Mouse (Mus musculus) neural tube, embryonic 10.5 days (tissue): ENCODE measurements at regions not wholly inside any gene's neighbourhood (a gene's known extent, or its start where the extent isn't known, plus 50 kb on each side); places are given as distances from the start of the nearest gene placed in this dataset.

Source experiments
- DNase-seq: peaks from one replicate; pipeline ENCODE4 v3.0.0-alpha.2; 2017; ENCODE audit warnings: low spot score; ENCODE audit errors: extremely low spot score

DNA sequence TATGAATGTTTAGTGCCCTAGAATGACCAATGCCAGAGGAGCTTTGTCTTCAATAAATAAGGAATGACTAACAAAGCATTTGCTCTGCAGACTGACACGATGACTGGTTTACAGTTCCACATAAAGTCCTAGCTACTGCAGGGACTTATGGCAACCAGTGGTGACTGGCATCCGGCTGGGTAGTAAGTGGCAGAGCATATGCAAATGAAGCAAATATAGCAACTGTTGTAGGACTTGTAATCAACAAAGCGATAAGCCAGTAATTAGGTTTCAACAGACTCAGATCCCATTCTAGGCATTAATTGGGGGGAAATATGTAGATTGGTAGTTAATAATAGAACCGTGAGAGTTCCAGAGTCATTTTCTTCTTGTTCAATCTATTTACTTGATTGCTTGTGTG is 379.2 kb upstream of the Sptlc3 start:
- no peak for DNase-seq

DNA sequence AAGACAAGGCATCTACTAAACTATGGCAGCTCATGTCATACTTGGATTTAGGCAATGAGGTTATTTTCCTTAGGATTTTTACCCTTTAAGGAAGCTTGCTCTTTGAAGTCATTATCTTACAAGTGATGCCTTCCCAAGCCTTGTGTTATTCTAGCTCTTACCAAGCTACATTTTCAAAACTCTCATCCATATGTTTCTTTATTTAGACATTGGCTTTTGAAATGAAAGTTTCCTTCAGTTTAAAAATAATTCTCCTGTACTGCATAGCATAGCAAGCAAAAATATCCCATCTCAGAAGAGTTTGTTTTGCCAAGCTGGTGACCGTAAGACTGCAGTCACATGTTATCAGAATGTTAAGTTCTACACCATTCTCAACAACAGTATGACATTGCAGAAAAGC is 372.8 kb upstream of the Sptlc3 start:
- DNase-seq, result no peak

DNA sequence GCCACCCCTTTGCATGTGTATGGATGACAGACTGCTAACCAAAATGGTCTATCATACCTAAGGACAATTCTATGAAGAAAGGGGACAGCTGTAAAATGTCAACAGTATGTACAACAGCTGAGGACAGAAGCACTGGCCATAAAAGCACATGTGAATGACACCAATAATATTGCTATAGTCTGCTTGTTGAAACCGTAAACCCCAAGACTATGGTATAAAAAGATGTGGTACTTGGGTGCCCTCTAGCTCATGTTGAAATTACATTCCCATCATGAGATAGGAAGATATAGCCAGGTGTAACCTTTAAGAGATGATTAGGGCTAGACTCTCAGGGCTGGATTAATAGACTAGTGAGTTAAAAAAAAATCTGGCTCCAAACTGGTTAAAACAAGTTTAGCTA is 361.6 kb upstream of the Sptlc3 start:
- no peak for DNase-seq

DNA sequence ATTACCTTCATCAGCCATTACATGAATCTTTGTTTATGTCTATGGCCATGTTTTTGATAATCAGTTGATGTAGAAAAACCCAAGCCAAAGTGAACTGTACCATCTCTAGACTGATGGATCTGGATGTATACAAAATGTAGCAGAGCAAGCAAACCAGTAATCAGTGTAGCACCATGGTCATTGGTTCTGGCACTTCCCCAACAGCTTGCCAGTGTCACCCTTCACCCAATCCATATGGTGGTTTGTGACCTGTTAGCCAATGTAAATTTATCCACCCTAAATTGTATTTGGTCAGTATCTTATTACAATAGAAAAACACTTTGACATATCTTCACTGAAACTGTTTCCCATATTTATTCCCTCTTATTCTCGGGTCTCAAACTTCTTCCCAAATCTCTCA is 346.7 kb upstream of the Sptlc3 start:
- no peak for DNase-seq

DNA sequence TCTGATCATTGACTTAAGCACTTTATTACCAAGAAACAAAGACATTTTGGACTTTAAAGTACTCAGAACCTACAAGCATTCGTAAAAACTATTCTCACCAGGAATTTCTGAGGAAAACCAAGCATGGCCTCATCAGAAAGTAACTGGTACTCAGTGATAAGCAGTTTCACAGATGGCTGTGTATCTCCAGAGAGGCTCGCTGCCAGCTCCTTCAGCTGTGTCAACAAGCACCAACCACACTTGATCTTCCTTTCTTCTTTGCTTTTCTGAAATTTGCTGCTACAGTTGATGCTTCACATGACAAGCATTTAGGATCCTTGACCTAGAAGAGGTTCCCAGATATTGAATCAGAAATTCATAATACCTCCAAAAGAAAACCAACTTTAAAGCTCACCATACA is 314.1 kb upstream of the Sptlc3 start:
- no peak for DNase-seq

DNA sequence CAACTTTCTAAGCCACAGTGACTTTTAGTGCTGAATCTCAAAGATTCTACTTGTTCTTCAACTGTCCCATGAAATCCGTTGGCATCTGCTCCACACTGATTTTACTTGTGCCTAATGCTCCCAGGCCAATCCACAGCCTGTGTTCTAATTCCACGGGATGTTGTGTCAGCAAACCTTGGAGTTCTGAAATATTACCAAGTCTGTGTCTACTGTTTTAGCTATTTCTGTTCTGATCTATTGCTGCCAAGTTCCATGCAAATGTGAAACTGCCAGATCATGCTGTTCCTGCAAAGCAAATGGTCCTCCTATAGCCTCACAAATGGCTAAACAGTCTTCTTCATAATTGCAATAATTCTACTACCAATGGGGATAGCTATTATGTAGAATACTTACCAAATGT is 295.4 kb upstream of the Sptlc3 start:
- no peak for DNase-seq

DNA sequence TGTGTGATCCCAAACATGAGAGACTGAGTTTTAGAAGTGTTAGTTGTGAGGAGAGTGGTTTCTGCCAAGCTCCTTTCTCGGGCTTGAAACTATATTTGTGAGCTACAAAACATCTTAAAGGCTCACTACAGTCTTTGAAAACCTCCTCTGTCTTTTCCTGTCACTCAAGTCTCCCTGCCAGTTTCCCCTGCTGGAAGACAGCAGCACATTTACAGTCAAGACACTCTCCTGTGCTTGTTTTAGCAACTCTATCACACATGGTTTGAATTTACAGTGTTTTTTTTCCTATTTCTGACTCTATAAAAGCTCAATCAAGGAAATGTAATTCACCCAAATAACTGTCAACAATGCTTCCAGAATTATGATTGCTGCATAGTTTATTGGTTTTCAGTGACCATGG is 286.1 kb upstream of the Sptlc3 start:
- DNase-seq, result no peak

DNA sequence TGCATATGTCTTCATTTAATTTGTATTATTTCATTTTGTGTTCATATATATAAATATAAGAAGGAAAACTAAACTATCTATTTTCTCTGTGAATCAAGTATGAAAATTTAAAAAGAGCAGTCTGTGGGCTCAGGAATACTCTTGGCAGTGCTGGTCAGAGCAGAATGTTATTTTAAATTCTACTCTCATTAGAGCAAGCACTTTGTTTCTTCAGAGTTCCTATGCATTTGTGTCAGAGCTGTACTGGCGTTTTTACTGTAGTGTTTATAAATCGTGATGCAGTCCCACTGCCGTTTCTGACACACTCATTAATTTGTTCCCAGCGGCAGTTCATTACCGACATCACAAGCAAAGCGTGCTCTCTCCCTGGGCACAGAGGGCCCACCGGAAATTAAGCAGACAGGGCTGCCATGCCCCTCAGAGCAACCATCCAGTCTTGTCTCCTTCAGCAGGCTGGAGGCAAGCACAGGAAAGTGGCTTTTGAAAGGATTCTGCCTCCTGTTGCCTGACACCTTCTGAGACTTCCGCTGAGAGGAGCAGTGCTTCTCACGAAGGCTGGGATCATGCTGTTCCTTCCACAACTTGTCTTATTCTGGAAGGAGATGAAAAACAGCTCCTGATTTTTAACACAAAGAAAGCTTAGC is 272.8 kb upstream of the Sptlc3 start:
- peak; percentile 14 for DNase-seq

DNA sequence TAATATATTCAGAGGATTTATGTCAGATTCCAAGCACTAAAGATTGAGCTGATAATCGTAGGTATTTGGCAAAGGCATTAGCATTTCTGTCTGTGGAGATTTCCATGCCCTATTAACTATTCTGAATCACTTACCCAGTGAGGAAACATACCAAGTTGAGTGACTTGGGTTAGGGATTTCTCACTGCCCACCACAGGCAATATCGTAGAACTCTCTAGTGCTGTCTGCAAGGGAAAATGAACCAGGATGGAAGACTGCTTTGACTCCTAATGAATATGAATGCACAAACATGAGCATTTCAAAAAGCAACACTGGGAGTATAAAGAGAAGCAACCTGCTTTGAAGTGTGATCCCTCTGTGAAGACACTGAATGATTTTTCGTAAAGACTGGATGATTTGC is 263.3 kb upstream of the Sptlc3 start:
- no peak for DNase-seq

DNA sequence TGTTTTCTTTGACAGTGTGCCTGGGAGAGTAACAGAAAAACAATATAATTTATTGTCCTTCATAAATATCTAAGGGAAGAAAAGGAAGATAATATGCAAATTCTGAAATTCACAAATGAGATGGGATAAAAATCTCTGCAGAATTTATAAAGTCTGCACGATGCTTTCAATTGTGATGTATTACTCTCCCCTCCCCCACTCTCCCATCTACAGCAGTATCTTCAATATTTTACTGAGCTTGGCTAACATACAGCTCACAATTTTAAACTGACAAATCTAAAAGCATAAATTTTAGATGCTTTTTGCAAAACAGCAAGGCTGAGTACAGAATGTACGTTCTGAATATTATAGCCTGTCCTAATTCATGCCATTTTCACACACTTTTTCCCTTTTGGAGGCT is 243.6 kb upstream of the Sptlc3 start:
- DNase-seq, result no peak

DNA sequence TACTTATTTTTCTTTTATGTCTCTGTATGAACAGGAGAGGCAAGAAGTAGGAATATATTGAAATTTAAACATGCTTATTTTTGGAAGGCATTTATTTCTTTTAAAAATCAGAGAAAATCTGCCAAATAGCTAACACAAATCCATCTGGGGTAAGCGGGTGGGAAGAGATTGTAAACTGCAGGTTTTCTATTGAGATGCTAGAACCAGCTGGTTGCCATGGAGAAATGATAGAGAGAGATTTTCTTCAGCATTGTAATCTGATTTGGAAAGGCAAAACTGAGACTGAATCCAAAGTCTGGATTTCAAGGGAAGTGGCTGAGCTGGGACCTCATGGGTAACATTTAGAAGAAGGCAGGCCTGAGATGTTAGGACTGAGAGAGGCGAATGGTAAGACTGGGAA is 226.6 kb upstream of the Sptlc3 start:
- no peak for DNase-seq

DNA sequence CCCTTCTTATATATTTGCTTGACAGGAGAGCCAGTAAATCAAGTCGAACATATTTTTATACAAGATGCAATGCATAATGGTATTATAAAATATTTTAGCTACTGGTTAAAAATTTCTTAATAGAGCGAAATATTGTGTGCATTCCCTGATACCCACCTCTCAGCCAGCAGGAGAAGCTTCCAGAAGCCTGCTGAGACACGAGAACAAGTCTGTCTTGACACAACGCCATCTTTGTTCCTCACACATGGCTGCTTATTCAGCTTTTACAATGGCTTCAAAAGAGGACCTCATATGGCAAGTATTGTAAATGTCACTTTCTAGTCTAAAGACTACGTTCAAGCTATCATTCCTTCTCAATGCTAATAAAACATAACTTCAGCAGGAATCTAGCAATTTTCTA is 217.1 kb upstream of the Sptlc3 start:
- DNase-seq, result no peak

DNA sequence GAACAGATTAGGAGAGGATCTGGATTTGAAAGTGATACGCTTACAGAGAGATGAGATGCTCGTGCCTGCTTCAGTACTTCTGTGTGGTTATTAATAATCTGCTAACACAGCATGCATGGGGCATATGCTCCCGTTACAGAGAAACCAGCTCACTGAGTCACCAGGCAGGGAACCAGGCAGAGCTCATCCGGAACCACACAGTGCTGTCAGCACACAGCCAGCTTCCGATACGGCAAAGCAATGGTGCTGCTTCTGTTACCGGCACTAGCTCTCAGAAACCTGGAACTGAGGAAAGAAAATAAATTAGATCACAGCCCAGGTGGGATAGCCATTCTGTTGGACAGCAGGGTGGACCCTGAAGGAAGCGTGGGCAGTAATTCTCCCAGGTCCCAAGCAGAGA is 216.1 kb upstream of the Sptlc3 start:
- no peak for DNase-seq

DNA sequence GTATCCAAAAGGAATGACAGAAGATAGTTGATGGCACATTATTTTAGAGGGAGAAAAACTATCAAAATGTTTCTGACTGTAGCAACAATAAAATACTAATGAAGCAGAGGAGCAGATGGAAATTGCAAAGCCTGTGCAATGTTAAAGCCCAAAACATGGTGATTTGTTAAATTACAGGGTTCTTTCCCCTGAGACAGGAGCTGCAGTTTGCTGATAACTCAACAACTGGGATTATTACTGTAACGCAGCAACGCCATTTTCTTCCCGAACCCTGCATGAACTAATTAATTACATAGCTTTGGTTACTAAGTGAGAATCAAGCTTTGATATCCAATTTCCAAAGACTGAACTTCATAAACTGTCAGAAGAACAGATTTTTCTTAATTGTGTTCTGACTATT is 212.7 kb upstream of the Sptlc3 start:
- no peak for DNase-seq

DNA sequence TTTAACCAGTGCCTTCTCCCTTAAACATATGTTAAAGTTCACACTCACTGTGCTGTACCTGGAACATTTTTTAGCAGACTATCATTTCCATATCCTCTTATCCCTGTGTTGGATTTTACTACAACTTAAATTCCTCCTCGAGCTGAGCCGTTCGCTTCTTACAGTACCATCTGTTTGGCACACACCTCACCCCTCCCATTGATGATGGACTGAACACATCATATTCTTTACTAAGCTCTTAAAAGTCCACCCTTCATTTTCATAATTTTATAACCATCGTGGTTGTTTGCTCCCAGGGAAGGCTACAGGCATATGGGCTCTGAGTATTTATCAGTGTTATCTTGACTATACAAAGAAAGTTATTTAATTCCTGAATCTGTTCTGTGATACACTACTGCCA is 209.4 kb upstream of the Sptlc3 start:
- DNase-seq, result no peak

DNA sequence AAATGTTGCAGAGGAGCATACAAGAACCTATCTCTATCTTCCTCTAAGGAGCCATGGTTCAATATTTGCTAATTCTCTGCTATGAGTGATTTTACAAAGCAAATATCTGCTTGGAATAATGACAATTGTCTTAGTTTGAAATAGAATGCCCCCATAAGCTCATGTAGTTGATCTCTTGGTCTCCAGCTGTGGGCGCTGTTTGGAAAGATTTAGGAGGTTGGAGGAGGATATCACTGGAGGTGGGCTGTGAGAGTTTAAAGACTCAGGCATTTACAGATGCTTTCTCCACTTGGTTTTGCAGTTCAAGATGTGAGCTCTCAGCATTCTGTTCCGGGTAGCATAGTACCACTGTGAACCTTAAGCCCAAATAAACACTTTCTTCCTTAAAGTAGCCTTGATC is 207.3 kb upstream of the Sptlc3 start:
- DNase-seq, result no peak

DNA sequence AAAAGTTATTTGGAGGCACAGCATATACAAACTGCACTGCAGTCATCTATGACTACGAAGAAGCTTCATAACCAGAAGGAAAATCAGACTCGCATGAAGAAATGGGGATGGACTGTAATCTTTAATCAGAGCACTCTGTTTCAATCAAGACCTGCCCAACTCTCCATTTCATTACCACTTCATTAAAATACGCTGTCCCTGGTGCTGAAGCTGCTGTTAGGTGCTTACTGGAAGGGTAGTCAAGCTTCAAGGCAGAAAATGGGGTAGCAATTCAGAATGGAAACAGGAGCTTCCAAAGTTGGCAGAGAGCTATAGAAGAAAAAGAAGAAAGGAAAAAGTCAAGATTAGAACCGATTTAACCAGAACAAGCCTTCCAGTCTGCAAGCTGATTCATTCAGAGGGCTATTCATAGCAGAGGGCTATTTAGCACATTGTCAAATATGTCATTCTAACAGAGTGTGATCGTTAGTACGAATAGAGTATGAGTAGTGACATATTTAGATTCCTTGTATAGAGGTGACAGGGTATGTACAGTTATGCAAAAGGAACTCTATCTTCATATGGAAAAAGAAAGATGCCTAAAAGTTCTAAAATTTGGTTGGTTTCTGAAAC is 195.1 kb upstream of the Sptlc3 start:
- no peak for DNase-seq

DNA sequence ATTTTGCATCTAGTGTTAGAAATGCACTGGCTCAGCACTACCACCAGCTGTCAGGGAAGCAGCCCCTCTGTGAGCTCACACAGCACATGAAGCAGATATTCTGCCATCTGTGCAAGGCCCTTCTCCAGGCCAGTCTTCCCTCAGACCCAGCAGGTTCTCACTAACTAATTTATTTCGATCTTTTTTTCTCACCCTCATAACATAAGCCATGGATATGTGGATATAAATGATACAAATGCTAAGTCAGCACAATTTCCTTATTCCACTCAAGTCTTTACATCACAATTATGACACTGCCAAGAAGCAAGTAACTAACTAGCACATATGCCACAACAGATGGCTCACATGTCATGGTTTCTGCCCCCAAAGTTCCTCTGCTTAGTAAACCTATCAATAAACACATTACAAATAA is 182.3 kb upstream of the Sptlc3 start:
- no peak for DNase-seq

DNA sequence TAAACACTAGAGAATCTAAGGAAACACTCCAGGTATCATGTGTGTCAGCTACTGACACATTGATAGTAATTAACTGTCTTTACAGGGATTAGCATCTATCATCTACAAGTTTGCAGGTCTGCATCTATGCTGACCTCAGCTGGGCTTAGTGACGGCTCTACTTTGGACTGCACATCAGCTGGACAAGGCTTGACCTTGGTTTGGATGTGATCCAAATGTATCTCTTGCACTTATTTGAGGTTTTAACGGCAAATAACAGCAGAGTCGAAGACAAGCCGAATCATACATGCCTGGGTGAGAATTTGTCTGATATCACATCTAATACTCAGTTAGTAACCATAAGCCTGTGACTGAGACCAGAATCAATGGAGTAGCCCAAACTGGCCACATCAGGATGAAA is 181.7 kb upstream of the Sptlc3 start:
- no peak for DNase-seq

DNA sequence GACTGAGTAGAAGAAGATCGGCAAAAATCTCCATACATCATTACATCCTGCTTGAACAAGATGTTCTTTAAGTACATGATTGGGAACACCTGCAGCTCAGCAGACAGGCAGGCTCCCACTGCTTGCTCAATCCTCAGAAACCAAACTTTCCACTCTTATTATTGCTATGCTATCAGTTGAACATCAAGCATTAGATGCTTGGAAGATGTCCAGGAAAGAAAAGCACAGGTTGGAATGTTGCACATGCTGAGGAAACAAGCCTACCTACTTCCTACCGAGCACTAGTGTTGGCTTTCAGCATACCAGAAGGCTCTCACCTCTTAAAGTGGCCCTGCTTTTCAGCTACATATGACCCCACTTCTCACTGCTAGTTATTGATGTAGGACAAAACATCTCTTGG is 171.2 kb upstream of the Sptlc3 start:
- DNase-seq, result no peak

DNA sequence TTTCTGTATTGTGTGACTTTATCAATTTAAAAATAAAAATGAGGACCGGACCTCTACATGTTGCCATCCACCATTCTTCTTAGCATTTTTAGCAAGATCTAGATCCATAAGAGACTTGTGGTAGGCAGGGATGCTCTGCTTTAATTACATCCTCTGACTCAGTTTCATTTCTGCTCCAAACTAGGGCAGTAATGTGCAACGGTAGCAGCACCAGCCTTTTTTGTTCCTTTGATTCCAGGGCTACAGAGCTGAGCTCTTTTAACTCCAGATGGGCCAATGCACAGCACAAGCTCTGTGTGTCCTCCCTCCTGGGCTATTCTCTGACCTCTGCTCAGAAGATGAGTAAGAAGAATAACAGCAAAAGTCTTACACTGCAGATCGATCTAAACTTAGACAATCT is 168.2 kb upstream of the Sptlc3 start:
- no peak for DNase-seq

DNA sequence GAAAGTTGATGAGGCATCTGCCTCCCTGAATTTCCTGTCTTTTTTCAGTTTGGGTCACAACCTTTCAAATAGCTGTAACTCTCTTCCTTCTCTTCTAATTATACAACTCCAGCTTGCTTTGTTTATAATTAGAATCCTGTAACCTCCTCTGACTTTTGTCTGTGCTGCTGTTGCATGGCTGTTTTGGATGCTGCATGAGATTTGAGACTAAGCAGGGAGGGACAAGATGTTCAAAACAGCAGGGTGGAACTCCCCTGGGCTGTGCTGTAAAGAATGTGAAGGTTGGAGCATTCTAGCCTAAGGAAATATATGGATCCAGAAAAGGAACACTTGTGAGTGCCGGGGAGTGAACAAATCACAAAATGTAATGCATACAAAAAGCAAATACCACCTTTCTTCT is 159.0 kb upstream of the Sptlc3 start:
- DNase-seq, result no peak

DNA sequence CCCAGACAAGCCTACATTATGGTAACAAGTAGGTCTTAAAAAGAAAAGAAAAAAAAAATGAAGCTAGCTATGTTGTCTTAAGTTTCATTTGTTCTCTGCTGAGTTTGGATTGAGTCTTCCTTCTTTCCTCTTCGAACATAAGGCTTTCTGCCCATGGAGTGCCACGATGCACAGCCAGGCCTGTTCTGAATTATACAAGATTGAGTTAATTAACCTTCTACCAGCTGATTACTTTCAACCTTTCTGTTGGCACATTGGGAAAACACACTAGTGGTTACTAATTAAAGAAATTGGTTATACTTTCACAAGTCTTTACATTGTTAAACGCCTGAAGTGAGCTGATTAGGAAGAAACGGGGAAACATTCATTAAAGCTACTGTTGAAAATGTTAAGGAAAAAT is 155.5 kb upstream of the Sptlc3 start:
- DNase-seq, result no peak
